Mouse (Mus musculus) stomach, embryonic 14.5 days (tissue): ENCODE measurements around the gene Adora2a. TPM values are rescaled to one million over a fixed set of nuclear protein-coding genes. Genes with fewer than 3 reads are reported as not detected.
"Not testable (repeated sequence)": the region's sequence is repeated elsewhere in the genome, so short reads cannot be mapped to it uniquely, and the experiment has no call there.

Experiments used
- ATAC-seq: fragments of 200-750 bp; cut with Nextera tagmentation; 2 replicates; pipeline ENCODE4 v1.8.0; 2017; ENCODE audit warnings: low read depth, moderate TSS enrichment; ENCODE audit not compliant: insufficient number of reproducible peaks, insufficient read depth, low FRiP score
- H3K27ac ChIP-seq: fragments of 300-500 bp; sonication (generic); 2 replicates; pipeline ENCODE4 v1.5.1; 2014; ENCODE audit warnings: mild to moderate bottlenecking, low read length, moderate library complexity, mixed read lengths
- H3K27me3 ChIP-seq: fragments of 300-500 bp; sonication (generic); 2 replicates; pipeline ENCODE4 v1.6.1; 2014; ENCODE audit warnings: low read length, control low read depth, mixed read lengths; ENCODE audit not compliant: control insufficient read depth, insufficient read depth
- H3K36me3 ChIP-seq: fragments of 300-500 bp; sonication (generic); 2 replicates; pipeline ENCODE4 v1.6.1; 2014; ENCODE audit warnings: mild to moderate bottlenecking, control low read depth, low read length, moderate library complexity, mixed read lengths; ENCODE audit not compliant: control insufficient read depth, insufficient read depth
- H3K4me1 ChIP-seq: fragments of 300-500 bp; sonication (generic); 2 replicates; pipeline ENCODE4 v1.6.1; 2014; ENCODE audit warnings: low read length, control low read depth, mixed read lengths; ENCODE audit not compliant: control insufficient read depth, insufficient read depth
- H3K4me2 ChIP-seq: fragments of 300-500 bp; sonication (generic); replicated peaks from 2 replicates; pipeline ENCODE4 v1.6.1; 2014; ENCODE audit warnings: low read depth, low read length, control low read depth
- H3K4me3 ChIP-seq: fragments of 300-500 bp; sonication (generic); 2 replicates; pipeline ENCODE4 v1.5.1; 2014; ENCODE audit warnings: low read depth, low read length, control low read depth
- H3K9ac ChIP-seq: fragments of 300-500 bp; sonication (generic); replicated peaks from 2 replicates; pipeline ENCODE4 v1.6.1; 2014; ENCODE audit warnings: low read depth, mild to moderate bottlenecking, control low read depth, low read length, moderate library complexity, mixed read lengths
- H3K9me3 ChIP-seq: fragments of 300-500 bp; sonication (generic); 2 replicates; pipeline ENCODE4 v1.6.1; 2016; ENCODE audit warnings: low read depth, low read length, control low read depth; ENCODE audit not compliant: control insufficient read depth
- WGBS: fragments of 180-500 bp; shearing (Covaris S2); extraction: QIAGEN DNeasy Blood & Tissue Kit; methylation state at CpG from one replicate; pipeline ENCODE4 v1.1.7; 2014; 5-methylcytosine and 5-hydroxymethylcytosine counted together
- polyA plus RNA-seq: library from polyadenylated mRNA; unstranded; fragments of >200 nt; fragmentation: Nextera tagmentation; extraction: Ambion mirVana; gene quantifications from 2 replicates; pipeline ENCODE4 v1.2.1, GENCODE M21; 2014

The Adora2a gene
- polyA plus RNA-seq, 1 experiment from 2014 or later, result 3.8 TPM

- Histone ChIP-seq H3K9ac (no peak overlapping the region), H3K4me3 (no peak overlapping the region), H3K27ac (no peak overlapping the region), H3K27me3 (no peaks in the 10 kb centered on the region), H3K36me3 (no peaks in the 10 kb centered on the region), H3K9me3 (no peaks in the 10 kb centered on the region), H3K4me1 (no peaks in the 10 kb centered on the region), H3K4me2 (no peak overlapping the region)
- no peak for ATAC-seq
- 80% methylated on average over 5 of the region's 5 CpGs for WGBS
Observed at GRCm38 (mm10) chr10:75338852-75339251, 22.2 kb downstream of the Adora2a start.

- Histone ChIP-seq H3K4me1 (no peaks in the 10 kb centered on the region), H3K4me2 (no peak overlapping the region), H3K36me3 (no peaks in the 10 kb centered on the region), H3K9me3 (no peaks in the 10 kb centered on the region), H3K9ac (no peak overlapping the region), H3K27ac (no peak overlapping the region), H3K27me3 (no peaks in the 10 kb centered on the region), H3K4me3 (no peak overlapping the region)
- no peak for ATAC-seq
- WGBS, result 78% methylated on average over 7 of the region's 7 CpGs
Observed at GRCm38 (mm10) chr10:75339377-75339776, 22.7 kb downstream of the Adora2a start.

GRCm38 (mm10) chr10:75341936-75342335, 25.3 kb downstream of the Adora2a start:
- H3K4me2 ChIP-seq, result no peak overlapping the region
- 32% methylated on average over 8 of the region's 8 CpGs for WGBS
- peaks cover 4% of the 10 kb centered on the region; the same call in 1 of the 2 replicates for H3K9me3 ChIP-seq
- H3K27me3 ChIP-seq, result no peaks in the 10 kb centered on the region
- no peak for ATAC-seq
- H3K4me1 ChIP-seq, result no peaks in the 10 kb centered on the region
- H3K9ac ChIP-seq, result no peak overlapping the region
- H3K4me3 ChIP-seq, result no peak overlapping the region
- no peaks in the 10 kb centered on the region for H3K36me3 ChIP-seq
- no peak overlapping the region for H3K27ac ChIP-seq

- 74% methylated on average over 1 of the region's 1 CpGs for WGBS
- ATAC-seq, result peak; percentile 53; the same call in 1 of the 2 replicates
- not testable (repeated sequence) for H3K27ac ChIP-seq, H3K36me3 ChIP-seq, H3K4me2 ChIP-seq, H3K9ac ChIP-seq, H3K4me3 ChIP-seq, H3K27me3 ChIP-seq, H3K4me1 ChIP-seq, H3K9me3 ChIP-seq
Observed at GRCm38 (mm10) chr10:75344563-75344962, 27.9 kb downstream of the Adora2a start.

- WGBS, result 45% methylated on average over 2 of the region's 2 CpGs
- Histone ChIP-seq H3K4me3 (no peak overlapping the region), H3K27me3 (no peaks in the 10 kb centered on the region), H3K27ac (no peak overlapping the region), H3K4me1 (no peaks in the 10 kb centered on the region), H3K4me2 (no peak overlapping the region), H3K9ac (no peak overlapping the region), H3K9me3 (peaks cover 4% of the 10 kb centered on the region; the same call in 1 of the 2 replicates), H3K36me3 (no peaks in the 10 kb centered on the region)
- ATAC-seq, result no peak
Observed at GRCm38 (mm10) chr10:75345265-75345664, 28.6 kb downstream of the Adora2a start.

GRCm38 (mm10) chr10:75350564-75350963, 33.9 kb downstream of the Adora2a start:
- ATAC-seq, result no peak
- WGBS, result 76% methylated on average over 5 of the region's 5 CpGs
- no peak overlapping the region for H3K9ac ChIP-seq

GRCm38 (mm10) chr10:75352541-75352940, 35.9 kb downstream of the Adora2a start:
- WGBS, result 92% methylated on average over 12 of the region's 12 CpGs
- Histone ChIP-seq H3K36me3 (no peaks in the 10 kb centered on the region), H3K9ac (no peak overlapping the region), H3K4me2 (no peak overlapping the region), H3K27me3 (no peaks in the 10 kb centered on the region), H3K27ac (no peak overlapping the region), H3K4me3 (no peak overlapping the region), H3K9me3 (no peaks in the 10 kb centered on the region), H3K4me1 (no peaks in the 10 kb centered on the region)
- ATAC-seq, result no peak

More at GRCm38 (mm10) chr10:75350564-75350963, 33.9 kb downstream of the Adora2a start:
- H3K36me3 ChIP-seq, result no peaks in the 10 kb centered on the region
- H3K27ac ChIP-seq, result no peak overlapping the region
- H3K4me3 ChIP-seq, result no peak overlapping the region
- no peaks in the 10 kb centered on the region for H3K4me1 ChIP-seq
- H3K27me3 ChIP-seq, result no peaks in the 10 kb centered on the region
- peaks cover 4% of the 10 kb centered on the region; the same call in 1 of the 2 replicates for H3K9me3 ChIP-seq
- no peak overlapping the region for H3K4me2 ChIP-seq

- not testable (repeated sequence) for H3K9me3 ChIP-seq, H3K36me3 ChIP-seq, H3K27me3 ChIP-seq, H3K4me3 ChIP-seq, H3K4me1 ChIP-seq, H3K9ac ChIP-seq, H3K27ac ChIP-seq, ATAC-seq, H3K4me2 ChIP-seq
- 54% methylated on average over 8 of the region's 9 CpGs for WGBS
Observed at GRCm38 (mm10) chr10:75353838-75354241, 37.2 kb downstream of the Adora2a start.

GRCm38 (mm10) chr10:75355341-75355740, 38.7 kb downstream of the Adora2a start:
- H3K27me3 ChIP-seq, result no peaks in the 10 kb centered on the region
- H3K4me3 ChIP-seq, result no peak overlapping the region
- no peaks in the 10 kb centered on the region for H3K4me1 ChIP-seq
- ATAC-seq, result no peak
- no peak overlapping the region for H3K4me2 ChIP-seq
- H3K9ac ChIP-seq, result no peak overlapping the region
- no peaks in the 10 kb centered on the region for H3K36me3 ChIP-seq
- no peak overlapping the region for H3K27ac ChIP-seq
- WGBS, result 57% methylated on average over 4 of the region's 4 CpGs
- no peaks in the 10 kb centered on the region for H3K9me3 ChIP-seq
